Mouse (Mus musculus): ENCODE measurements at regions not wholly inside any gene's neighbourhood (a gene's known extent, or its start where the extent isn't known, plus 50 kb on each side); places are given as distances from the start of the nearest gene placed in this dataset.

GRCm38 (mm10) chr14:99710656-99711177 is 412.2 kb downstream of the Klf5 start:
- DNase-seq (ENCODE audit: low spot score in 2 of 2): no peak

- no peak for DNase-seq (ENCODE audit: low spot score in 2 of 2)
Observed at GRCm38 (mm10) chr14:99712624-99713023, 414.1 kb downstream of the Klf5 start.

GRCm38 (mm10) chr14:99713069-99713830 is 414.8 kb downstream of the Klf5 start:
- DNase-seq (ENCODE audit: low spot score in 2 of 2): no peak

GRCm38 (mm10) chr14:99733474-99734199 is 435.1 kb downstream of the Klf5 start:
- no peak for DNase-seq (ENCODE audit: low spot score in 2 of 2)

- DNase-seq (ENCODE audit: low spot score in 2 of 2): no peak
Observed at GRCm38 (mm10) chr14:99734200-99734567, 435.7 kb downstream of the Klf5 start.

- DNase-seq (ENCODE audit: low spot score in 2 of 2): no peak
Observed at GRCm38 (mm10) chr14:99743625-99744297, 445.3 kb downstream of the Klf5 start.

- DNase-seq (ENCODE audit: low spot score in 2 of 2): no peak
Observed at GRCm38 (mm10) chr14:99745209-99745608, 446.7 kb downstream of the Klf5 start.

- peak in 1 of 2 experiments; percentile 18 for DNase-seq (ENCODE audit: low spot score in 2 of 2)
Observed at GRCm38 (mm10) chr14:99748166-99748565, 449.7 kb downstream of the Klf5 start.

GRCm38 (mm10) chr14:99749308-99750305 is 451.1 kb downstream of the Klf5 start:
- DNase-seq (ENCODE audit: low spot score in 2 of 2): no peak

- no peak for DNase-seq (ENCODE audit: low spot score in 2 of 2)
Observed at GRCm38 (mm10) chr14:99758045-99758444, 459.6 kb downstream of the Klf5 start.

- no peak for DNase-seq (ENCODE audit: low spot score in 2 of 2)
Observed at GRCm38 (mm10) chr14:99763336-99763735, 464.8 kb downstream of the Klf5 start.

- no peak for DNase-seq (ENCODE audit: low spot score in 2 of 2)
Observed at GRCm38 (mm10) chr14:99771009-99771408, 472.5 kb downstream of the Klf5 start.

- DNase-seq (ENCODE audit: low spot score in 2 of 2): no peak
Observed at GRCm38 (mm10) chr14:99772774-99773423, 474.4 kb downstream of the Klf5 start.

- no peak for DNase-seq (ENCODE audit: low spot score in 2 of 2)
Observed at GRCm38 (mm10) chr14:99778477-99778876, 480.0 kb downstream of the Klf5 start.

- no peak for DNase-seq (ENCODE audit: low spot score in 2 of 2)
Observed at GRCm38 (mm10) chr14:99778957-99779356, 480.5 kb downstream of the Klf5 start.

GRCm38 (mm10) chr14:99783646-99784045 is 485.2 kb downstream of the Klf5 start:
- no peak for DNase-seq (ENCODE audit: low spot score in 2 of 2)

GRCm38 (mm10) chr14:99785106-99785505 is 486.6 kb downstream of the Klf5 start:
- no peak for DNase-seq (ENCODE audit: low spot score in 2 of 2)

- DNase-seq (ENCODE audit: low spot score in 2 of 2): no peak
Observed at GRCm38 (mm10) chr14:99786367-99786766, 487.9 kb downstream of the Klf5 start.

GRCm38 (mm10) chr14:99788185-99788584 is 489.7 kb downstream of the Klf5 start:
- DNase-seq (ENCODE audit: low spot score in 2 of 2): no peak

GRCm38 (mm10) chr14:99796293-99796692 is 488.2 kb downstream of the Klf12 start:
- DNase-seq (ENCODE audit: low spot score in 2 of 2): no peak

- DNase-seq (ENCODE audit: low spot score in 2 of 2): no peak
Observed at GRCm38 (mm10) chr14:99806052-99806451, 478.4 kb downstream of the Klf12 start.

Measured in frontal cortex, postnatal 10 days (tissue).